In the genomic region with DNA sequence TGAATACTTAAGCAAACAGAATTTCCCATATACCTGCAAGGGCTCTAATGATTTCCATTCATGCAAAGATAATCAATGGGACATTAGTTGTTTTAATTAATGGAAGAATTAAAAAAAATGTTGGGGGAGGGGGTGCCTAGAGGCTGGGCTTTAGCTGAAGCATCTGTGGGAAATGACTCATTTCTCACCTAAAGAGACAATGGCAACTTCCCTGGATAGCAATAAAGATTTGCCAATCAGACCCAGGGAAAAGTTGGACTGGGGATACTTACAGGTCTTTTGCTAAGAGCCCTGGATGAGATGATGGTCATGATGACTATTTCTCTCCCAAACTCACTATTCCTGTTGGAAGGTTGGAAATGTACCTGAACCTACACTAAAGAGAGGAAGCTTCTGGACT, we compare ENCODE assay signal across 26 mouse cellular contexts. TPM values are rescaled to one million over a fixed set of nuclear protein-coding genes. Genes with fewer than 3 reads are reported as not detected.
DNase-seq lines count a peak whose midpoint lies in the region; ATAC-seq and TF ChIP-seq lines count a peak whose summit lies in the region.
"Had no signal": no experiment of that assay in that cellular context is flagged by ENCODE, and none has a peak within 500 bp of the region (broad histone marks: within the 10 kb centered on the region; RNA-seq: fewer than 3 reads in every experiment).

No protein-coding gene starts in this region.

- no peaks in the 10 kb centered on the region for H3K9me3 ChIP-seq in forebrain, embryonic 14.5 days (replicated peaks; ENCODE audit: control insufficient read depth, low read length)
- H3K9me3 ChIP-seq in midbrain, embryonic 13.5 days: no peaks in the 10 kb centered on the region
- H3K9me3 ChIP-seq: heart, embryonic 15.5 days; liver, embryonic 13.5 days; neural tube, embryonic 12.5 days had no signal

- H3K27ac ChIP-seq in forebrain, embryonic 14.5 days (ENCODE audit: low read depth, low read length): peak overlapping the region; percentile 58
- H3K27ac ChIP-seq in midbrain, embryonic 13.5 days: peak overlapping the region; percentile 96; the same call in 1 of the 2 replicates
- no peak overlapping the region for H3K27ac ChIP-seq in gastrocnemius, adult 2 months
- H3K27ac ChIP-seq: heart, embryonic 15.5 days; liver, embryonic 13.5 days; macrophage; neural tube, embryonic 12.5 days had no signal

- H3K36me3 ChIP-seq in forebrain, embryonic 14.5 days (ENCODE audit: control insufficient read depth, insufficient read depth, low read length): no peaks in the 10 kb centered on the region
- H3K36me3 ChIP-seq in midbrain, embryonic 13.5 days: no peaks in the 10 kb centered on the region
- H3K36me3 ChIP-seq: heart, embryonic 15.5 days; liver, embryonic 13.5 days; neural tube, embryonic 12.5 days had no signal

- intact Hi-C loops in left cerebral cortex, postnatal 25 days (cut with DNase I): no loop called here
- intact Hi-C loops in gastrocnemius, adult 2 months (cut with DNase I): no loop called here

- H3K4me1 ChIP-seq in forebrain, embryonic 14.5 days (ENCODE audit: control insufficient read depth, insufficient read depth, low read length): peaks cover 16% of the 10 kb centered on the region
- H3K4me1 ChIP-seq in midbrain, embryonic 13.5 days (replicated peaks): peaks cover 49% of the 10 kb centered on the region

- peak overlapping the region; percentile 90 for H3K4me3 ChIP-seq in forebrain, embryonic 14.5 days (ENCODE audit: low read depth, low read length)
- peak overlapping the region; percentile 63 for H3K4me3 ChIP-seq in midbrain, embryonic 13.5 days (replicated peaks)
- H3K4me3 ChIP-seq in gastrocnemius, adult 2 months: no peak overlapping the region
- H3K4me3 ChIP-seq: heart, embryonic 15.5 days; liver, embryonic 13.5 days; neural tube, embryonic 12.5 days had no signal

- peak overlapping the region; percentile 99 for H3K9ac ChIP-seq in forebrain, embryonic 14.5 days (ENCODE audit: low read length)
- H3K9ac ChIP-seq in midbrain, embryonic 13.5 days (replicated peaks): peak overlapping the region; percentile 72
- H3K9ac ChIP-seq: heart, embryonic 15.5 days; liver, embryonic 13.5 days; neural tube, embryonic 12.5 days had no signal

- no peak for TF ChIP-seq POLR2A in brain, embryonic 14.5 days (IDR thresholded peaks at IDR 0.05; ENCODE audit: borderline replicate concordance, extremely low read depth, insufficient read depth, insufficient read length, poor library complexity, severe bottlenecking)

- no peak for ATAC-seq in forebrain, embryonic 14.5 days
- ATAC-seq in midbrain, embryonic 13.5 days: no peak
- ATAC-seq: inflammation-experienced regulatory T-cells, adult 6 months; lung, postnatal 0 days had no signal

- TF ChIP-seq CTCF in brain, embryonic 14.5 days (IDR thresholded peaks at IDR 0.05; ENCODE audit: borderline replicate concordance, extremely low read depth, insufficient read depth, insufficient read length): no peak
- no peak for TF ChIP-seq CTCF in gastrocnemius, adult 2 months (IDR thresholded peaks at IDR 0.05)

- peak; percentile 19 for DNase-seq in Muller cell, postnatal 12 days (ENCODE audit: inconsistent ontology term)
- peak; percentile 69 for DNase-seq in brain, embryonic 14.5 days (ENCODE audit: low read depth)
- peak; percentile 53 for DNase-seq in forebrain, embryonic 14.5 days (ENCODE audit: low spot score)
- no peak for DNase-seq in MN1 (ENCODE audit: low spot score)
- DNase-seq in left cerebral cortex, postnatal 25 days (ENCODE audit: low spot score in 2 of 2): no peak
- no peak for DNase-seq in gastrocnemius, adult 2 months
- no peak for DNase-seq in kidney, postnatal 14 days
- DNase-seq: adrenal gland, adult 8-10 months; B cell, adult 2 months; cerebellum, adult 8-10 months; cerebellum, postnatal 25 days; gastrocnemius, postnatal 10 days; kidney, adult 11 months; kidney, postnatal 25 days; left cerebral cortex, postnatal 4 days; liver, embryonic 13.5 days; lung, adult 18-20 months had no signal

- H3K27me3 ChIP-seq in forebrain, embryonic 14.5 days (replicated peaks; ENCODE audit: control insufficient read depth, insufficient read depth, low read length): peaks cover 11% of the 10 kb centered on the region; the same call in 1 of the 2 replicates
- peaks cover 91% of the 10 kb centered on the region for H3K27me3 ChIP-seq in midbrain, embryonic 13.5 days

- peak overlapping the region; percentile 91 for H3K4me2 ChIP-seq in forebrain, embryonic 14.5 days (ENCODE audit: low read length)
- peak overlapping the region; percentile 68 for H3K4me2 ChIP-seq in midbrain, embryonic 13.5 days (replicated peaks)
- H3K4me2 ChIP-seq: heart, embryonic 15.5 days; liver, embryonic 13.5 days; neural tube, embryonic 12.5 days had no signal

RNA-seq across cellular contexts. Expression of gene Lhx2, which starts 5.6 kb away (rescaled TPM):
- 160 and 273 TPM in 2 replicates for polyA plus RNA-seq in brain, embryonic 14.5 days (2012; rRNA removed)
- 85.1 and 102 TPM in 2 replicates for polyA plus RNA-seq in forebrain, embryonic 14.5 days (2014; fragmentation: Nextera tagmentation; extraction: Ambion mirVana)
- polyA plus RNA-seq in midbrain, embryonic 13.5 days (2015; fragmentation: Nextera tagmentation; extraction: Ambion mirVana): 89.3 and 97.3 TPM in 2 replicates
- total RNA-seq in left cerebral cortex, postnatal 25 days (2021): 10 to 100 TPM; 76.6 to 86.9 TPM
- under 1 TPM; 0.13 to 0.22 TPM for total RNA-seq in gastrocnemius, adult 2 months (2021)
- total RNA-seq: adrenal gland, adult 8-10 months; megakaryocyte-erythroid progenitor cell, adult 5-6 weeks had no signal
- polyA plus RNA-seq: kidney, embryonic 14.5 days; lung, postnatal 0 days; stomach, embryonic 14.5 days had no signal

RNA-seq across cellular contexts. Expression of gene Dennd1a, which starts 57.5 kb away (rescaled TPM):
- 30.1 and 42.2 TPM in 2 replicates for polyA plus RNA-seq in brain, embryonic 14.5 days (2012; rRNA removed)
- 12.9 and 13.9 TPM in 2 replicates for polyA plus RNA-seq in forebrain, embryonic 14.5 days (2014; fragmentation: Nextera tagmentation; extraction: Ambion mirVana)
- 18.2 and 19.5 TPM in 2 replicates for polyA plus RNA-seq in midbrain, embryonic 13.5 days (2015; fragmentation: Nextera tagmentation; extraction: Ambion mirVana)
- 10 to 100 TPM; 69.9 to 77.0 TPM for total RNA-seq in left cerebral cortex, postnatal 25 days (2021)
- 10 to 100 TPM; 28.4 to 28.5 TPM for total RNA-seq in gastrocnemius, adult 2 months (2021)

Comparison
In these comparisons a context has a peak if more than half of its experiments do, and no peak if none do; other contexts are left out.
1. DNase-seq: peak in Muller cell, postnatal 12 days (single experiment), brain, embryonic 14.5 days (single experiment) and forebrain, embryonic 14.5 days (single experiment); none in MN1 (single experiment), left cerebral cortex, postnatal 25 days (0 of 2), gastrocnemius, adult 2 months (single experiment) and kidney, postnatal 14 days (single experiment).